Mouse (Mus musculus) frontal cortex, adult (tissue): ENCODE measurements around the gene Irf1.
"Not testable (repeated sequence)": the region's sequence is repeated elsewhere in the genome, so short reads cannot be mapped to it uniquely, and the experiment has no call there.

Experiments used
- ATAC-seq: cut with Nextera tagmentation; 2 replicates; pipeline ENCODE4 v1.9.2; 2017; ENCODE audit warnings: mild to moderate bottlenecking, moderate library complexity, mixed read lengths; ENCODE audit not compliant: low TSS enrichment

The Irf1 gene

DNA sequence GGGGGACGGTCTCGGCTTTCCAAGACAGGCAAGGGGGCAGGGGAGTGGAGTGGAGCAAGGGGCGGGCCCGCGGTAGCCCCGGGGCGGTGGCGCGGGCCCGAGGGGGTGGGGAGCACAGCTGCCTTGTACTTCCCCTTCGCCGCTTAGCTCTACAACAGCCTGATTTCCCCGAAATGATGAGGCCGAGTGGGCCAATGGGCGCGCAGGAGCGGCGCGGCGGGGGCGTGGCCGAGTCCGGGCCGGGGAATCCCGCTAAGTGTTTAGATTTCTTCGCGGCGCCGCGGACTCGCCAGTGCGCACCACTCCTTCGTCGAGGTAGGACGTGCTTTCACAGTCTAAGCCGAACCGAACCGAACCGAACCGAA is at the start of gene Irf1:
Gene Irf1 (plus strand): TSS at position 255 of the 365 bp plus-strand sequence.
- ATAC-seq, result peak; percentile 88

- no peak for ATAC-seq
Measured at GRCm38 (mm10) chr11:53720715-53721114, 49.1 kb upstream of the Irf1 start, which contains the start of gene Il5. Il5 (plus strand) TSS chr11:53720794.

DNA sequence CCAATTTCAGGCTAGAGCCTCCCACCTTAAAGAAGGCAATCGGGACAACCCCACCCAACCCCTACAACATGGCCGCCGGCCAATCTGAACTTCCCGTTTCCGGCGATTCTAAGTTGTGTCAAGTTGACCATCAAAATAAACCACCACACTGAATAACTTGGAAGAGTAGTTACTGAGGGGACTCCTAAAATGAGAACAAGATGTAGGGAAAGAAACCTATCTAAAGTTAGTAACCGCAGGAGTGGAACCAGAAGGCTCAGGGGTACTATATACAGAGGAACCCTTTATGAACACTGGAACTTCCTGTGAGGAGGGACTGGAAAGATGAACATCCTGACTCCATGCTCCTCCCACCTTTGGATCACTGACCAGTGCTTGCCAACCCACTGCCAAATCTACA is 38.4 kb upstream of the Irf1 start:
- no peak for ATAC-seq

DNA sequence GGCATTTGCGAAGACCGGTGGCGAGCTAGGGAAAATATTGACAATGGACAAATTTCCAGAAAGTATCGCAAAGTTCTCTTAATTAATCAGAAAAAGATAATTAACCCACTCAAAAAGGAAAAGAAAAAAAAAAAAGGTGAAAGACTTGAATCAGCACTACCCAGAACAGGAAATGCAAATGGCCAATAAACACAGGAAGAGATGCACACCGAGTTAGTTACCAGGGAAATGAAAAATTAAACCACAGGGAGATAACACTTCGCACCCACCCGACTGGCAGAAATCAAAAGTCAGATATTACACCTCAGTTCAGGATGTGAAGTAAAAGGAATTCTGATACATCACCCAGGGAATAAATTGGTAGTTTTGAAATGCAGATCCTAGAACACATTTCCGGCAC is 37.6 kb upstream of the Irf1 start:
- no peak for ATAC-seq

DNA sequence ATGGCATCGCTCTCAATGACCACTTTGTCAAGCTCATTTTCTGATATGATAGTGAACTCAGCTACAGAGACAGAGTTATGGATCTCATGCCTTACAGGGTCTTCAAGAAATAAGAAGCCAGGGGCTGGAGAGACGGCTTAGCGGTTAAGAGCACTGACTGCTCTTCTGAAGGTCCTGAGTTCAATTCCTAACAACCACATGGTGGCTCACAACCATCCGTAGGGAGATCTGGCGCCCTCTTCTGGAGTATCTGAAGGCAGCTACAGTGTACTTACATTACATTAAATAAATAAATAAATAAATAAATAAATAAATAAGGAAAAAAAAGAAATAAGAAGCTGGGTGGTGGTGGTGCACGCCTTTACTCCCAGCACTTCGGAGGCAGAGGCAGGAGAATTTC is 36.0 kb upstream of the Irf1 start:
- no peak for ATAC-seq

DNA sequence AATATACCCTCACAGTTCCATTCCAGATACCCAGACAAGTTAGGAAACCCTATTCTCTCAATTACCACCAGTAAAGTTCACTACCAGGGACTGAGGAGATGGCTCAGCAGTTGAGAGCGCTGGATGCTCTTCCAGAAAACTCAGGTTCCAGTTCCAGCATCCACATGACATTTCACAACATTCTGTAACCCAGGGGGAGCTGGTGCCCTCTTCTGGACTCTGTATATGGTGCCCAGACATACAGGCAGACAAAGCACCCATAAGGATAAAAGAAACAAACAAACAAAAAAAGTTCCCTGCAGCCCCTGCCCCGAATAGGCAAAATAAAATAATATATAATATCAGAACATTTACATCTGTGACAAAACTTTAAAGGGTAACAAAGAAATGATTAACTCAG is 35.4 kb upstream of the Irf1 start:
- no peak for ATAC-seq

DNA sequence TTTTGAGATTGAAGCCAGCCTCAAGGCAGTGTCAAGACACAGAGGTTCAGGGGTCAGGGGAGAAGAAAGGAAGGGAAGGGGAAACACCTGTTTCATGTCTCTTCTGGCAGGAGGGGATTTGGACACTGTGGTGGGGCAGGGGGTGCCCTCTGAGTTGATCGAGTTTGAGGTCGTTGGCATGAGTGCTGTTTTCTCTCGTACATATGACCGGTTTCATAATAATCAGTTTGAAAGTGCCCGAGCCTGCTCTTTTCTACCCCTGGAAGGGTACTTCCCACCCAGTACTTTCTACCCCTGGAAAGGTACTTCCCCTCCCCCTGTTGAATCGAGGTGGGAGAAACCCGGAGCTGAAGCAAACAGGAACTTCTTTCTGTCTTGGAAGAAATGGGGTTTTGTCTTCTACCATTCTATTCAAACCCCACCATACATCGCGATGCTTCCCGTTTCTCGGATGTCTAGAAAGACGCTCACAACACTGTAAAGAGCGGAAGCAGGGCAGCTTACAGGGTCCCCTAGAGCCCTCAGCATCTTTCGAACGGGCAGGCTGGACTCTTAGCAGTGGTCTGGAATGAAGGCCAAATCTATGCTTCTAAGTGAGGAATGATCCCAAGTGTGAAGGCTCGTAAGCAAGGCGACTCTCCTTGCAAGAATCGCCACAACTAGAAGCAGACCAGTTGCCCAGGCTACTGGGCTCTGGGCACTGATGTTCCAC is 34.7 kb upstream of the Irf1 start:
- no peak for ATAC-seq

DNA sequence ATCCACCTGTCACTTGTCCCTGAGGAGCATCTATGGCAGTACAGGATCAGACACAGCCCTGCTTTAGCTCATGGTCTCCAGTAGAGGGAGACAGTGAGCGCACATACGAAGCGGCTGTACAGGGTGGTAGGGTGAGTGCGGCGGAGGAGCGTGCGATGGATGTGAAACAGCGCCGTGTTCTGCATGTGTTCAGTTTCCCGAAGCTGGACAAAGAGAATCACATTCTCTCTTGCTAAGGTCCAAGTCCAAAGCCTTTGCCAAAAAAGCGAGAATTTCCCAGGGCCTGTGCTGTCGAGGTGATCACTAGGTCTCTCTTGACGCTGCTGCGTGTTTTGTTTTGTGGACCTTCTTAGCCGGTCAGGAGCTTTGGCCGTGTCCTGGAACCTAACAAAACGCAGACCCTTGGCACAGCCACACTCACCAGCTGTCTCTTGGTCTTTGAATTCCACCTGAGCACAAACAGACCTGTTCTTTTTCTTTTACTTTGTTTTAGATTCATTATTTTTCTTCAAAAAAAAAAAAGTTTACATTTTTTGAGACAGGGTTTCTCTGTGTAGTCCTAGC is 34.0 kb upstream of the Irf1 start:
- ATAC-seq, result peak; percentile 87

DNA sequence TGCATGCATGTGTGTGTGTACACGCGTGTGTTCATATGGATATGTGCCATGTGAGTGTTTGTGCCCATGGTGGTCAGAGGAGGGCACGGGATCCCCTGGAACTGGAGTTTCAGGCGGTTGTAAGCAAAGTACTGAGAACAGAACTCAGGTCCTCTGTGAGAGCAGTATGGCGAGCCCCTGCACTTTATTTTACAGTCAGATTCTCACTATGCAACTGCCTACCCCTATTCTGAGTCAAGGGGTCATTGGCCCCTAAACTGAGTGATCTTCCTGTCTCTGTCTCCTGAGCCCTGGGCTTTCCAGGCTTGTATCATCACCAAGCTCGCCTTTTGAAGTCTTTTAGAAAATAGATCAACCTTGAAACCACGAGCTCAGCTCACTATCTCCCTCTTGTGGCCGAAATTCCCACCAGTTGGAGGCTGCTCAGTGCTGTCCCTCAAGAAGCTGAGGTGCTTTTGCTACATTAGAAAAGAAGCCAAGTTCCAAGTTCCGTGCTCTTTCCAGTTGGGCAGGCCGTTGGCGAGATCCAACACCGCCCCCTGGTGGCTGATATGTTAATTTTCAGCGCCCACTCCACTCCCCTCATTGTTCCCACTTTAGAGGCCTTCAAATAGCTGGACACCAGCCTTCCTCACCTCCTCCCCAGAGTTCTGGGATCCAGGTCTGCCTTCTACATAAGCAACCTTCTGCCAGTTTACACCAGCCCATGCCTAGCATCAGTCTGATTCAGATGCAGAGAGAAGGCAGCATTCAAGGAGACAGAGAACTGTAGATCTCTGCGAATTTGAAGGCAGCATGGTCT is 32.8 kb upstream of the Irf1 start:
- peak; percentile 84 for ATAC-seq

DNA sequence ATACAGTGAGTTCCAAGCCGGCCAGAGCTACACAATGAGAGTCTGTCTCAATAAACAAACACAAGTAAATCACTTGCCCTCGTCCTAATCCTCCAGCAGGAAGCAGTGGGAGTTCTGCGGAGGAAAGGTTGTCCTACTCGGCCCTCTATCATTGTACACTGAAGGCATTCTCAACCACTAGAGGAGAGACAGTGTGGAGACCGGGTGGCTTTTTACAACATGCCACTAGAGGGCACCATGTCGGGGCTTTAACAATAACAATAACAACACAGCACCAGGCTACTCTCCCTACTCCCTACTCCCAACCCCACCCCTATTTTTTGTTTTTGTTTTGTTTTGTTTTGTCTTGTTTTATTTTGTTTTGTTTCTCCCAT is 32.3 kb upstream of the Irf1 start:
- ATAC-seq, result peak; percentile 74

DNA sequence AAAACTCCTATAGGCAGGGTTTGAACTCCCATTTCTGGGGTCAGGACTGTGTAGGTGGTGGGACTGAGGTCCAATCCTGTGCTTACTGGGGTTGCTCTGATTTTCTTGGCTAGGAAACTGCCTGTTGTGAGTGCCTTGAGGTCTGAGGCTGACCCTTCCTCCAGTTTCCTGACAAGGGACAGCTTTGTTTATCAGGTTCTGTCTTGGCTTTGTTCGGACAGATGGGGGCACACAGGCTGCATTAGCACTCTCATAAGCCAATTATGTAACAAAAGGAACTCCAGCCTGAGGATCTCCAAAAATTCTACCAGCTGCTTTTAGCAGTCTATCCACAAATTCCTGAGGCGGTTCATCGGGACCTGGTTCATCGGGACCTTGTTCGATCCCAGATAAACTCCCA is 27.5 kb upstream of the Irf1 start:
- no peak for ATAC-seq

DNA sequence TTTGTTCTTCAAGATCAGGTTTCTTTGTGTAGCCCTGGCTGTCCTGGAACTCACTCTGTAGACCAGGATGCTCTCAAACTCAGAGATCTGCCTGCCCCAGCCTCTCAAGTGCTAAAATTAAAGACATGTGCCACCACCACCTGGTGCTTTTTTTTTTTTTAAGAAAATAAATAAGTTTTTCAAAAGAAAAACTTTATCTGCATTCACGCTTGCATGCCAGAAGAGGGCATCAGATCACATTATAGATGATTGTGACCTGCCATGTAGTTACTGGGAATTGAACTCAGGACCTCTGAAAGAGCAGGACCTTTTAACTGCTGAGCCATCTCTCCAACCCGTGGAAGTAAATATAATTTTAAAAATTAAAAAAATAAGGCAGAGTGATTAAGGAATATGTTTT is 24.6 kb upstream of the Irf1 start:
- no peak for ATAC-seq

DNA sequence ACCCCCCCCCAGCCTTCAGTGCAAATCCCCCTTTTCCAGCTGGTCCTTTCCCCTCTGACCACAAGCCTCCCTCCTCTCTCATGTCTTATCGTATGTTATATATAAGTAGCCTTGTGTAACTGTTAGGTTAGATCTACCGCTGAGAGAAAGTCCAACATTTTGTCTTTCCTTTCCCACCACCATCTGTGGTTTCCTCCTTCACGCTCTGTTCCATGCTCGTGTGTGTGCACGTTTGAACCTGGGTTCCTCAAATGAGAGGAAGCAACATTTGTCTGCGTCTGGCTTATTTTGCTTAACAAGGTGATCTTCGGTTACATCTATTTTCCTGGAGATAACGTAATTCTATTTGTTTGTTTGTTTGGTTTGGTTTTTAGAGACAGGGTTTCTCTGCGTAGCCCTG is 21.8 kb upstream of the Irf1 start:
- ATAC-seq, result no peak

DNA sequence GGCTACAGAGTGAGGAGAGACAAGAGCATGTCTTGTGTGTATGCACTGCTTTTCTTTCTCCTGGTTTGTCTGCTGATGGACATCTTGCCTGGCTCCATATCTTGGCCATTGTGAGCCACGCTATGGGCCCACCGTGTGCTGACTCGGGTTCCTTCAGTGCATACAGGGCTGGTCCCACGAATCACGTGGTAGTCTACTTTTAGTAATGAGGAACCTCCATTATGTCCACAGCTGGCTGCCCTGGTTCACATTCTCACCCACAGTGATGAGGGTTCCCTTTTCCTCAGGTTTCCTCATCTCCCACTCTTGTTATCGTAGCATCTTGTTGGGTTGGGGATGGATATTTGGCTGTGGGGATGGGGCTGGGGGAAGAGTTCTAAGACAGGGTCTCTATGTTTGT is 21.2 kb upstream of the Irf1 start:
- no peak for ATAC-seq

GRCm38 (mm10) chr11:53749306-53749705 is 20.5 kb upstream of the Irf1 start:
- no peak for ATAC-seq

DNA sequence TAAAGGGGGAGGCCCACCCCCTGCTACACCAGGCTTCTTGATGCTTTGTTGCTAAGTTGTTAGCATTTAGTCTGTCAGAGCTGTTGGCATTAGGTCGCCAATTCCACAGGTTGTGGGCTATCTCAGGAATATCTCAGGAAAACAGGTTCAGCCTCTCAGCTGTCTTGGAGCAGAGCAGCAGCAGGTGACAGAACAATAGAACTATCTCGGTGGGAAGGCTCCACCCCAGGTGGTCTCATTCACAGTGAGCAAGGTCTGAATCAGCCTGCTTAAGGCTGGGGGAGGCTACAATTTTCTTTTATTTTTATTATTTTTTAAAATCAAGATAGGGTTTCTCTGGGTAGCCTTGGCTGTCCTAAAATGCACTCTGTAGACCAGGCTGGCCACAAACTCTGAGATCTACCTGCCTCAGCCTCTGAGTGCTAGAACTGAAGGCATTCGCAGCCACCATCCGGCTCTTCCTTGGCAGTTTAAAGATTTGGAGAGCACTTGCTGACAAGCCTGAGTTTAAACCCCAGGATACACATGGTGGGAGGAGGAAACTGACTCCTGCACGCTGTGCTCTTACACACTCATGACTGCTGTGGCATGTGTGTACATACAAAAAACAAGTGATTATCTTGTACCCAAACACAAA is 20.0 kb upstream of the Irf1 start:
- no peak for ATAC-seq

- no peak for ATAC-seq
Measured at GRCm38 (mm10) chr11:53755011-53755595, 14.7 kb upstream of the Irf1 start.

- no peak for ATAC-seq
Measured at GRCm38 (mm10) chr11:53757612-53758011, 12.2 kb upstream of the Irf1 start.

- not testable (repeated sequence) for ATAC-seq
Measured at GRCm38 (mm10) chr11:53758033-53758432, 11.8 kb upstream of the Irf1 start.

- ATAC-seq, result no peak
Measured at GRCm38 (mm10) chr11:53758791-53759351, 10.9 kb upstream of the Irf1 start.

- ATAC-seq, result no peak
Measured at GRCm38 (mm10) chr11:53759545-53760406, 10.0 kb upstream of the Irf1 start.
